Mouse (Mus musculus) kidney, postnatal 0 days (tissue): Measurements from ENCODE around the gene Cuta. TPM values are rescaled to one million over a fixed set of nuclear protein-coding genes. Genes with fewer than 3 reads are reported as not detected.

ENCODE experiments used
- ATAC-seq: fragments of 200-750 bp; cut with Nextera tagmentation; replicated peaks from 2 replicates; pipeline ENCODE4 v1.8.0; 2017; ENCODE audit warnings: low read depth, moderate number of reproducible peaks, moderate TSS enrichment, moderate library complexity; ENCODE audit not compliant: low FRiP score
- DNase-seq: peaks from one replicate; pipeline ENCODE4 v3.0.0-alpha.2; 2016; ENCODE audit warnings: low spot score
- H3K27ac ChIP-seq: fragments of 300-500 bp; sonication (generic); 2 replicates; pipeline ENCODE4 v1.5.1; 2014; ENCODE audit warnings: mild to moderate bottlenecking
- H3K27me3 ChIP-seq: fragments of 300-500 bp; sonication (generic); 2 replicates; pipeline ENCODE4 v1.6.1; 2014; ENCODE audit warnings: low read length, mixed read lengths; ENCODE audit not compliant: insufficient read depth
- H3K36me3 ChIP-seq: fragments of 300-500 bp; sonication (generic); 2 replicates; pipeline ENCODE4 v1.6.1; 2014; ENCODE audit warnings: low read length, mixed read lengths; ENCODE audit not compliant: insufficient read depth
- H3K4me1 ChIP-seq: fragments of 300-500 bp; sonication (generic); replicated peaks from 2 replicates; pipeline ENCODE4 v1.6.1; 2014; ENCODE audit warnings: antibody characterized with exemption, low read length, mixed read lengths; ENCODE audit not compliant: insufficient read depth
- H3K4me2 ChIP-seq: fragments of 300-500 bp; sonication (generic); 2 replicates; pipeline ENCODE4 v1.6.1; 2014; ENCODE audit warnings: mild to moderate bottlenecking, low read length, moderate library complexity, mixed read lengths
- H3K4me3 ChIP-seq: fragments of 300-500 bp; sonication (generic); replicated peaks from 2 replicates; pipeline ENCODE4 v1.5.1; 2014; ENCODE audit warnings: low read depth, low read length
- H3K9ac ChIP-seq: fragments of 300-500 bp; sonication (generic); 2 replicates; pipeline ENCODE4 v1.6.1; 2014; ENCODE audit warnings: low read depth, low read length
- H3K9me3 ChIP-seq: fragments of 300-500 bp; sonication (generic); replicated peaks from 2 replicates; pipeline ENCODE4 v1.6.1; 2016; ENCODE audit warnings: low read length, inconsistent platforms, mixed read lengths
- CTCF ChIP-seq: IDR thresholded peaks from 2 replicates; pipeline ENCODE4 v1.5.1; 2016; ENCODE audit warnings: antibody characterized with exemption, low read depth, mild to moderate bottlenecking, moderate library complexity
- WGBS: fragments of 180-500 bp; shearing (Covaris S2); extraction: QIAGEN DNeasy Blood & Tissue Kit; methylation state at CpG from one replicate; pipeline ENCODE4 v1.1.7; 2014; 5-methylcytosine and 5-hydroxymethylcytosine counted together
- polyA plus RNA-seq: library from polyadenylated mRNA; unstranded; fragments of >200 nt; fragmentation: Nextera tagmentation; extraction: Ambion mirVana; gene quantifications from 2 replicates; pipeline ENCODE4 v1.2.1, GENCODE M21; 2015

Gene Cuta
- polyA plus RNA-seq, 1 experiment from 2014 or later = 227 TPM

- ATAC-seq = no peak
- Histone ChIP-seq H3K9ac (no peak overlapping the region), H3K36me3 (no peaks in the 10 kb centered on the region), H3K4me1 (no peaks in the 10 kb centered on the region), H3K27me3 (no peaks in the 10 kb centered on the region), H3K9me3 (no peaks in the 10 kb centered on the region), H3K27ac (no peak overlapping the region), H3K4me3 (no peak overlapping the region), H3K4me2 (no peak overlapping the region)
- peak; percentile 79 for DNase-seq
- peak; percentile 93 for TF ChIP-seq CTCF
- 13% methylated on average over 10 of the region's 10 CpGs for WGBS
These were observed 43.8 kb downstream of the Cuta start for GRCm38 (mm10) chr17:26895578-26895977.

- no peaks in the 10 kb centered on the region for H3K36me3 ChIP-seq
- H3K9me3 ChIP-seq = no peaks in the 10 kb centered on the region
- H3K9ac ChIP-seq = no peak overlapping the region
- 47% methylated on average over 6 of the region's 6 CpGs for WGBS
- no peak for DNase-seq
- no peaks in the 10 kb centered on the region for H3K27me3 ChIP-seq
- H3K27ac ChIP-seq = no peak overlapping the region
- H3K4me3 ChIP-seq = no peak overlapping the region
- no peak overlapping the region for H3K4me2 ChIP-seq
- H3K4me1 ChIP-seq = no peaks in the 10 kb centered on the region
- no peak for ATAC-seq
- no peak for TF ChIP-seq CTCF
These were observed 45.0 kb downstream of the Cuta start for GRCm38 (mm10) chr17:26894342-26894741.

GRCm38 (mm10) chr17:26893492-26893891 is 45.9 kb downstream of the Cuta start:
- Histone ChIP-seq H3K36me3 (no peaks in the 10 kb centered on the region), H3K4me1 (no peaks in the 10 kb centered on the region), H3K27me3 (no peaks in the 10 kb centered on the region), H3K9ac (0 out of 2 replicates have a peak overlapping the region, but pooled peaks have one; percentile 23), H3K4me3 (no peak overlapping the region), H3K4me2 (no peak overlapping the region), H3K27ac (no peak overlapping the region), H3K9me3 (no peaks in the 10 kb centered on the region)
- 53% methylated on average over 6 of the region's 6 CpGs for WGBS
- DNase-seq (no peak), ATAC-seq (no peak)
- no peak for TF ChIP-seq CTCF

GRCm38 (mm10) chr17:26892635-26893375 is 46.6 kb downstream of the Cuta start:
- Histone ChIP-seq H3K27me3 (no peaks in the 10 kb centered on the region), H3K36me3 (no peaks in the 10 kb centered on the region), H3K9me3 (no peaks in the 10 kb centered on the region), H3K4me1 (no peaks in the 10 kb centered on the region), H3K4me2 (peak overlapping the region; percentile 38), H3K4me3 (no peak overlapping the region), H3K27ac (no peak overlapping the region), H3K9ac (0 out of 2 replicates have a peak overlapping the region, but pooled peaks have one; percentile 23)
- DNase-seq (no peak), ATAC-seq (0 out of 2 replicates have a peak, but pooled peaks have one; percentile 22)
- no peak for TF ChIP-seq CTCF
- 44% methylated on average over 16 of the region's 16 CpGs for WGBS

GRCm38 (mm10) chr17:26887926-26888325 is 51.4 kb downstream of the Cuta start:
- Histone ChIP-seq H3K27ac (no peak overlapping the region), H3K4me1 (no peaks in the 10 kb centered on the region), H3K27me3 (no peaks in the 10 kb centered on the region), H3K9ac (no peak overlapping the region), H3K4me3 (no peak overlapping the region), H3K4me2 (no peak overlapping the region), H3K36me3 (no peaks in the 10 kb centered on the region), H3K9me3 (no peaks in the 10 kb centered on the region)
- DNase-seq (peak; percentile 57), ATAC-seq (no peak)
- 17% methylated on average over 3 of the region's 3 CpGs for WGBS
- no peak for TF ChIP-seq CTCF

- peak; percentile 100 for TF ChIP-seq CTCF
- peak overlapping the region; percentile 66 for H3K4me2 ChIP-seq
- no peaks in the 10 kb centered on the region for H3K4me1 ChIP-seq
- no peaks in the 10 kb centered on the region for H3K9me3 ChIP-seq
- H3K9ac ChIP-seq = no peak overlapping the region
- H3K27ac ChIP-seq = no peak overlapping the region
- H3K4me3 ChIP-seq = peak overlapping the region; percentile 27
- peak; percentile 91 for DNase-seq
- no peaks in the 10 kb centered on the region for H3K36me3 ChIP-seq
- peak; percentile 78 for ATAC-seq
- no peaks in the 10 kb centered on the region for H3K27me3 ChIP-seq
- 8% methylated on average over 30 of the region's 30 CpGs for WGBS
These were observed 53.2 kb downstream of the Cuta start for GRCm38 (mm10) chr17:26886047-26886749.
